Mouse (Mus musculus): ENCODE data around the gene Slit3. TPM values are rescaled to one million over a fixed set of nuclear protein-coding genes. Genes with fewer than 3 reads are reported as not detected.

The Slit3 gene
- total and polyA plus RNA-seq, 3 experiments: 0.55 to 4.8 (median 2.8) TPM

- in situ Hi-C loops (cut with MboI; ENCODE audit: low pct_ligation_motif_present, low pct_unique_long_range_greater_than_20kb, low sequenced_read_pairs) (no loop called here), dilution Hi-C loops (cut with MboI; ENCODE audit: extremely low pct_ligation_motif_present, extremely low pct_unique_long_range_greater_than_20kb, low sequenced_read_pairs) (no loop called here)
- Histone ChIP-seq H3K4me1 (ENCODE audit: control insufficient read depth in 1 of 2, insufficient read depth in 2 of 2) (no peaks in the 10 kb centered on the region), H3K4me2 (ENCODE audit: insufficient read depth, low read depth, poor library complexity, severe bottlenecking) (no peak overlapping the region), H3K9ac (ENCODE audit: insufficient read depth, low read depth) (no peak overlapping the region), H3K9me3 (replicated peaks; ENCODE audit: low read length) (peaks cover 8% of the 10 kb centered on the region), H3K27ac (ENCODE audit: insufficient read depth, low read depth) (no peak overlapping the region), H3K27me3 (replicated peaks) (no peaks in the 10 kb centered on the region), H3K36me3 (replicated peaks in 1 of 2; ENCODE audit: control insufficient read depth in 1 of 2, insufficient read depth in 1 of 2, low read length in 1 of 2) (no peaks in the 10 kb centered on the region), H3K4me3 (replicated peaks in 1 of 3; ENCODE audit: low read depth in 2 of 3, low read length in 2 of 3, poor library complexity in 1 of 3) (no peak overlapping the region), H3K79me2 (replicated peaks; ENCODE audit: control insufficient read depth, extremely low read depth, insufficient read depth, poor library complexity, severe bottlenecking) (no peaks in the 10 kb centered on the region)
- DNase-seq (ENCODE audit: extremely low read depth): no peak
- no peak for TF ChIP-seq EP300 (IDR thresholded peaks at IDR 0.05; ENCODE audit: low read length)
- TF ChIP-seq IRF4 (IDR thresholded peaks at IDR 0.05; ENCODE audit: low read depth, low read length): no peak
- TF ChIP-seq MEF2A (IDR thresholded peaks at IDR 0.05; ENCODE audit: borderline replicate concordance, low read depth, low read length): no peak
- no peak for TF ChIP-seq KAT2A (IDR thresholded peaks at IDR 0.05; ENCODE audit: insufficient replicate concordance, low read length)
Measured at GRCm38 (mm10) chr11:35171505-35171904, 50.5 kb downstream of the Slit3 start.

- dilution Hi-C loops (cut with MboI; ENCODE audit: extremely low pct_ligation_motif_present, extremely low pct_unique_long_range_greater_than_20kb, low sequenced_read_pairs): no loop called here
Measured at GRCm38 (mm10) chr11:35177564-35177963, 56.5 kb downstream of the Slit3 start.

GRCm38 (mm10) chr11:35178144-35178817 lies 57.3 kb downstream of the Slit3 start:
- dilution Hi-C loops (cut with MboI; ENCODE audit: extremely low pct_ligation_motif_present, extremely low pct_unique_long_range_greater_than_20kb, low sequenced_read_pairs) (no loop called here), in situ Hi-C loops (cut with MboI; ENCODE audit: low pct_ligation_motif_present, low pct_unique_long_range_greater_than_20kb, low sequenced_read_pairs) (no loop called here)
- Histone ChIP-seq H3K27me3 (replicated peaks) (no peaks in the 10 kb centered on the region), H3K9me3 (replicated peaks; ENCODE audit: low read length) (peaks cover 7% of the 10 kb centered on the region), H3K4me3 (replicated peaks in 1 of 3; ENCODE audit: low read depth in 2 of 3, low read length in 2 of 3, poor library complexity in 1 of 3) (no peak overlapping the region), H3K27ac (ENCODE audit: insufficient read depth, low read depth) (no peak overlapping the region), H3K36me3 (replicated peaks in 1 of 2; ENCODE audit: control insufficient read depth in 1 of 2, insufficient read depth in 1 of 2, low read length in 1 of 2) (no peaks in the 10 kb centered on the region), H3K79me2 (replicated peaks; ENCODE audit: control insufficient read depth, extremely low read depth, insufficient read depth, poor library complexity, severe bottlenecking) (no peaks in the 10 kb centered on the region), H3K4me2 (ENCODE audit: insufficient read depth, low read depth, poor library complexity, severe bottlenecking) (no peak overlapping the region), H3K4me1 (ENCODE audit: control insufficient read depth in 1 of 2, insufficient read depth in 2 of 2) (peaks cover 2 to 16% of the 10 kb centered on the region in 2 experiments; a peak in 2 of 4 replicates), H3K9ac (ENCODE audit: insufficient read depth, low read depth) (no peak overlapping the region)
- TF ChIP-seq ELF1 (IDR thresholded peaks at IDR 0.05; ENCODE audit: low read depth, low read length): peak; percentile 52; the same call in 1 of the 2 replicates
- no peak for TF ChIP-seq E2F4 (IDR thresholded peaks at IDR 0.05; ENCODE audit: insufficient replicate concordance, low read depth, low read length)
- no peak for TF ChIP-seq ETS1 (conservative IDR thresholded peaks at IDR 0.05; ENCODE audit: low read depth, low read length)
- peak; percentile 66 for DNase-seq (ENCODE audit: extremely low read depth)

More at GRCm38 (mm10) chr11:35177564-35177963, 56.5 kb downstream of the Slit3 start:
- Histone ChIP-seq H3K4me1 (ENCODE audit: control insufficient read depth in 1 of 2, insufficient read depth in 2 of 2) (peaks cover 2 to 16% of the 10 kb centered on the region in 2 experiments; a peak in 2 of 4 replicates), H3K4me2 (ENCODE audit: insufficient read depth, low read depth, poor library complexity, severe bottlenecking) (no peak overlapping the region), H3K9ac (ENCODE audit: insufficient read depth, low read depth) (no peak overlapping the region), H3K4me3 (replicated peaks in 1 of 3; ENCODE audit: low read depth in 2 of 3, low read length in 2 of 3, poor library complexity in 1 of 3) (no peak overlapping the region), H3K36me3 (replicated peaks in 1 of 2; ENCODE audit: control insufficient read depth in 1 of 2, insufficient read depth in 1 of 2, low read length in 1 of 2) (no peaks in the 10 kb centered on the region), H3K79me2 (replicated peaks; ENCODE audit: control insufficient read depth, extremely low read depth, insufficient read depth, poor library complexity, severe bottlenecking) (no peaks in the 10 kb centered on the region), H3K27ac (ENCODE audit: insufficient read depth, low read depth) (no peak overlapping the region), H3K27me3 (replicated peaks) (no peaks in the 10 kb centered on the region), H3K9me3 (replicated peaks; ENCODE audit: low read length) (peaks cover 7% of the 10 kb centered on the region)
- DNase-seq (ENCODE audit: extremely low read depth): no peak
- TF ChIP-seq NRF1 (IDR thresholded peaks at IDR 0.05; ENCODE audit: low read depth, low read length) (no peak), BHLHE40 (IDR thresholded peaks at IDR 0.05; ENCODE audit: low read depth, low read length) (no peak), MAZ (IDR thresholded peaks at IDR 0.05; ENCODE audit: low read depth, low read length) (no peak), NELFE (IDR thresholded peaks at IDR 0.05; ENCODE audit: low read depth, low read length) (no peak), MEF2A (IDR thresholded peaks at IDR 0.05; ENCODE audit: borderline replicate concordance, low read depth, low read length) (no peak)
- in situ Hi-C loops (cut with MboI; ENCODE audit: low pct_ligation_motif_present, low pct_unique_long_range_greater_than_20kb, low sequenced_read_pairs): no loop called here
